In genomic region chr2:25460135-25460534, GRCm38 (mm10) we compare ENCODE assay signal across 8 mouse cellular contexts. TPM values are rescaled to one million over a fixed set of nuclear protein-coding genes. Genes with fewer than 3 reads are reported as not detected.
DNase-seq lines count a peak whose midpoint lies in the region; ATAC-seq and TF ChIP-seq lines count a peak whose summit lies in the region.

No protein-coding gene starts in this region.

- H3K9ac ChIP-seq in heart, postnatal 0 days (replicated peaks; ENCODE audit: low read depth, low read length), result peak overlapping the region; percentile 72
- H3K9ac ChIP-seq in limb, embryonic 12.5 days (replicated peaks), result peak overlapping the region; percentile 64

- peaks cover 20% of the 10 kb centered on the region for H3K36me3 ChIP-seq in heart, postnatal 0 days (replicated peaks; ENCODE audit: control insufficient read depth, insufficient read depth, low read length)
- H3K36me3 ChIP-seq in limb, embryonic 12.5 days, result peaks cover 11% of the 10 kb centered on the region

- no peak for TF ChIP-seq EP300 in heart, postnatal 0 days (IDR thresholded peaks at IDR 0.05; ENCODE audit: low read depth)

- H3K9me3 ChIP-seq in heart, postnatal 0 days (replicated peaks; ENCODE audit: control insufficient read depth, low read length), result no peaks in the 10 kb centered on the region
- no peaks in the 10 kb centered on the region for H3K9me3 ChIP-seq in limb, embryonic 12.5 days

- 0 out of 2 replicates have a peak, but pooled peaks have one; percentile 5 for ATAC-seq in cerebellum, adult (ENCODE audit: insufficient number of reproducible peaks, low FRiP score, low TSS enrichment)
- no peak for ATAC-seq in heart, postnatal 0 days (ENCODE audit: insufficient read depth, low read depth)
- peak; percentile 6; the same call in 1 of the 2 replicates for ATAC-seq in limb, embryonic 12.5 days (ENCODE audit: insufficient number of reproducible peaks, insufficient read depth, low FRiP score, low TSS enrichment, low read depth)

- WGBS in heart, postnatal 0 days, result 28% methylated on average over 5 of the region's 5 CpGs
- WGBS in limb, embryonic 12.5 days, result 30% methylated on average over 5 of the region's 5 CpGs

- peak overlapping the region; percentile 82 for H3K4me3 ChIP-seq in heart, postnatal 0 days (ENCODE audit: low read depth, low read length)
- peak overlapping the region; percentile 75 for H3K4me3 ChIP-seq in limb, embryonic 12.5 days (replicated peaks)

- TF ChIP-seq CTCF in heart, postnatal 0 days (IDR thresholded peaks at IDR 0.05; ENCODE audit: low read depth), result no peak

- peak overlapping the region; percentile 95 for H3K27ac ChIP-seq in heart, postnatal 0 days (ENCODE audit: low read depth)
- H3K27ac ChIP-seq in limb, embryonic 12.5 days, result peak overlapping the region; percentile 86

- H3K27me3 ChIP-seq in heart, postnatal 0 days (ENCODE audit: control insufficient read depth, insufficient read depth, low read length), result no peaks in the 10 kb centered on the region
- H3K27me3 ChIP-seq in limb, embryonic 12.5 days, result no peaks in the 10 kb centered on the region

- no peak for DNase-seq in cerebellum, adult 9-10 months
- peak; percentile 61 to 67 for DNase-seq in right cerebral cortex, postnatal 10 days (ENCODE audit: low spot score in 2 of 2)
- DNase-seq in right cerebral cortex, adult 18-20 months, result no peak
- no peak for DNase-seq in heart, postnatal 0 days (ENCODE audit: low spot score)
- DNase-seq in right cerebral cortex, postnatal 14 days, result peak; percentile 47
- no peak for DNase-seq in ovary, adult 18-20 months (ENCODE audit: low spot score)

- H3K4me1 ChIP-seq in heart, postnatal 0 days (ENCODE audit: control insufficient read depth, insufficient read depth), result peaks cover 14% of the 10 kb centered on the region
- H3K4me1 ChIP-seq in limb, embryonic 12.5 days (replicated peaks), result peaks cover 21% of the 10 kb centered on the region

- peak overlapping the region; percentile 78 for H3K4me2 ChIP-seq in heart, postnatal 0 days (ENCODE audit: low read depth, low read length)
- peak overlapping the region; percentile 82 for H3K4me2 ChIP-seq in limb, embryonic 12.5 days

RNA-seq across cellular contexts. Expression of gene Paxx, which starts 0.8 kb away (rescaled TPM):
- total RNA-seq in heart, postnatal 0 days (2014; rRNA removed; ENCODE audit: low replicate concordance), result 71.9 and 90.7 TPM in 2 replicates
- 42.7 and 45.5 TPM in 2 replicates for polyA plus RNA-seq in heart, postnatal 0 days (2015; fragmentation: Nextera tagmentation; extraction: Ambion mirVana)
- polyA plus RNA-seq in limb, embryonic 12.5 days (2016; fragmentation: Nextera tagmentation; extraction: Ambion mirVana), result 23.2 and 23.6 TPM in 2 replicates

RNA-seq across cellular contexts. Expression of gene Clic3, which starts 3.5 kb away (rescaled TPM):
- total RNA-seq in heart, postnatal 0 days (2014; rRNA removed; ENCODE audit: low replicate concordance), result 2.4 and 4.5 TPM in 2 replicates
- 6.5 and 7.4 TPM in 2 replicates for polyA plus RNA-seq in heart, postnatal 0 days (2015; fragmentation: Nextera tagmentation; extraction: Ambion mirVana)
- 0.68 and 1.0 TPM in 2 replicates for polyA plus RNA-seq in limb, embryonic 12.5 days (2016; fragmentation: Nextera tagmentation; extraction: Ambion mirVana)

RNA-seq across cellular contexts. Expression of gene Ptgds, which starts 9.7 kb away (rescaled TPM):
- total RNA-seq in heart, postnatal 0 days (2014; rRNA removed; ENCODE audit: low replicate concordance), result 708 and 711 TPM in 2 replicates
- 356 and 359 TPM in 2 replicates for polyA plus RNA-seq in heart, postnatal 0 days (2015; fragmentation: Nextera tagmentation; extraction: Ambion mirVana)
- 0.35 and 0.50 TPM in 2 replicates for polyA plus RNA-seq in limb, embryonic 12.5 days (2016; fragmentation: Nextera tagmentation; extraction: Ambion mirVana)

RNA-seq across cellular contexts. Expression of gene Abca2, which starts 31.6 kb away (rescaled TPM):
- total RNA-seq in heart, postnatal 0 days (2014; rRNA removed; ENCODE audit: low replicate concordance), result 27.6 and 32.0 TPM in 2 replicates
- 2.4 and 3.6 TPM in 2 replicates for polyA plus RNA-seq in heart, postnatal 0 days (2015; fragmentation: Nextera tagmentation; extraction: Ambion mirVana)
- polyA plus RNA-seq in limb, embryonic 12.5 days (2016; fragmentation: Nextera tagmentation; extraction: Ambion mirVana), result 3.5 and 5.3 TPM in 2 replicates

RNA-seq across cellular contexts. Expression of gene Lcn12, which starts 33.6 kb away (rescaled TPM):
- total RNA-seq in heart, postnatal 0 days (2014; rRNA removed; ENCODE audit: low replicate concordance), result not detected in 2 replicates
- not detected in 2 replicates for polyA plus RNA-seq in heart, postnatal 0 days (2015; fragmentation: Nextera tagmentation; extraction: Ambion mirVana)
- polyA plus RNA-seq in limb, embryonic 12.5 days (2016; fragmentation: Nextera tagmentation; extraction: Ambion mirVana), result not detected in 2 replicates

Comparison
In these comparisons a context has a peak if more than half of its experiments do, and no peak if none do; other contexts are left out.
1. DNase-seq: peak in right cerebral cortex, postnatal 10 days (2 of 2) and right cerebral cortex, postnatal 14 days (single experiment); none in cerebellum, adult 9-10 months (single experiment), right cerebral cortex, adult 18-20 months (single experiment), heart, postnatal 0 days (single experiment) and ovary, adult 18-20 months (single experiment).
2. RNA of gene Ptgds, which starts 9.7 kb away (polyA plus RNA-seq): 356 to 359 TPM in heart, postnatal 0 days; 0.35 to 0.50 TPM in limb, embryonic 12.5 days; every median in the first group is over 100 times any median in the second.